Mouse (Mus musculus) brain, embryonic 14.5 days (tissue): ENCODE results near the gene Tpst2.

Experiments used
- CTCF ChIP-seq: fragments of 200-500 bp; IDR thresholded peaks from 2 replicates; pipeline ENCODE4 v1.5.1; 2012; ENCODE audit warnings: inconsistent platforms, mild to moderate bottlenecking, moderate library complexity, borderline replicate concordance; ENCODE audit not compliant: insufficient read depth, insufficient read length; ENCODE audit errors: extremely low read depth
- POLR2A ChIP-seq: fragments of 200-500 bp; IDR thresholded peaks from 2 replicates; pipeline ENCODE4 v1.6.1; 2012; ENCODE audit warnings: mild to moderate bottlenecking, inconsistent platforms, borderline replicate concordance; ENCODE audit not compliant: poor library complexity, insufficient read depth, insufficient read length, severe bottlenecking; ENCODE audit errors: extremely low read depth

GRCm38 (mm10) chr5:112298226-112298988 is 21.9 kb downstream of the Tpst2 start:
- TF ChIP-seq CTCF (no peak), POLR2A (no peak)
